8 mouse cellular contexts compared by ENCODE assay signal in the genomic region with DNA sequence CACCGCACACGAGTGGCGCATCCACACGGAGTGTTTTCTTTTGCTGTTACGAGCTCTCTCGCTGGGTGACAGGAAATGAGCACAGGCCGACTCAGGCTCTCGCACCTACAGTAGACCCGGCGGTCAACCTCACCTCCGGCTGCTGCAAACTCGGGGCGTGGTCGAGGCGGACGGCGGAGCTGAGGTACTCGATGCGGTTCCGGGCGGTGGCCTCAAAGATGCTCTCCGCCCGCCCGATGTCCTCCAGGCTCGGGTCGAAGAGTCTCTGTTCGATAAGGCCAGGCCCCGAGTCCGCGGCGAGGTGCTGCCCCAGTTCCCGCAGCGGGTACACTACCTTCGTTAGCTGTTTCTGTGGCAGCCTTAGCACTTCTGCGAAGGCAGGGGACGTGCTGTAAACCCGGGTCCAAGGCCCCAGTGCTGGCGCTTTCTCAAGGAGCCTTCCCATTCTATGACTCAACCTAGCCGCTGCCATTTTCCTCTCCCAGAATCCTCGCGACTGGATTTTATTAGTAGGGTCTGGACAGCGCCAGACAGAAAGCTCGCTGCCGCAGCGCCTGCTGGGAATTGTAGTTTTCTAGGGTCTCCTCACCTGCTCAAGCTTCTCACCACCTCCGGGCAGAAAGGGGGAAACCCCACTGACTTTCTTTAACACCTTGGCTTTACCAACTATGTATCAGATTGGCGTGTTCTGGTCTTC. TPM values are rescaled to one million over a fixed set of nuclear protein-coding genes. Genes with fewer than 3 reads are reported as not detected.
DNase-seq lines count a peak whose midpoint lies in the region; ATAC-seq and TF ChIP-seq lines count a peak whose summit lies in the region.

Gene Gtpbp8, minus strand, starts transcription at position 498 of the 697 bp plus-strand sequence.

- DNase-seq in ES-E14 (ENCODE audit: low read depth, low spot score), result peak; percentile 82
- peak; percentile 88 for DNase-seq in cerebellum, adult 11-12 months
- DNase-seq in heart, postnatal 36 days, result peak; percentile 79 to 81
- DNase-seq in layer of hippocampus, adult 2 months (ENCODE audit: low spot score in 2 of 2), result peak; percentile 85 to 89
- peak; percentile 95 for DNase-seq in lung, embryonic 14.5 days
- DNase-seq in thymus, adult 2 months, result peak; percentile 83

- no peaks in the 10 kb centered on the region; the same call in 1 of the 2 replicates for H3K36me3 ChIP-seq in ES-E14 (ENCODE audit: control insufficient read depth, insufficient read depth, low read length, poor library complexity, severe bottlenecking)
- peaks cover 6% of the 10 kb centered on the region for H3K36me3 ChIP-seq in forebrain, embryonic 16.5 days (ENCODE audit: control insufficient read depth, insufficient read depth)
- peaks cover 13% of the 10 kb centered on the region for H3K36me3 ChIP-seq in lung, embryonic 14.5 days (ENCODE audit: insufficient read depth)
- peaks cover 4% of the 10 kb centered on the region; the same call in 1 of the 2 replicates for H3K36me3 ChIP-seq in thymus, adult 2 months (ENCODE audit: control insufficient read depth, insufficient read depth, low read length)

- H3K27ac ChIP-seq in ES-E14 (ENCODE audit: insufficient read depth, low read depth, low read length, poor library complexity, severe bottlenecking), result no peak within 1 kb of the TSS
- H3K27ac ChIP-seq in forebrain, embryonic 16.5 days (ENCODE audit: low read length), result peak within 1 kb of the TSS; percentile 97
- peak within 1 kb of the TSS; percentile 98 for H3K27ac ChIP-seq in layer of hippocampus, adult 2 months
- H3K27ac ChIP-seq in lung, embryonic 14.5 days (ENCODE audit: low read depth), result peak within 1 kb of the TSS; percentile 97
- peak within 1 kb of the TSS; percentile 90 for H3K27ac ChIP-seq in olfactory bulb, adult 2 months (ENCODE audit: insufficient read depth, low read depth, low read length)
- H3K27ac ChIP-seq in thymus, adult 2 months (ENCODE audit: control insufficient read depth, insufficient read depth, low read length), result peak within 1 kb of the TSS; percentile 40

- no peaks in the 10 kb centered on the region for H3K27me3 ChIP-seq in forebrain, embryonic 16.5 days (replicated peaks; ENCODE audit: control insufficient read depth, insufficient read depth, low read length)
- H3K27me3 ChIP-seq in lung, embryonic 14.5 days (ENCODE audit: insufficient read depth, low read length), result no peaks in the 10 kb centered on the region
- no peaks in the 10 kb centered on the region for H3K27me3 ChIP-seq in thymus, adult 2 months (ENCODE audit: control insufficient read depth, insufficient read depth, low read length)

- peak within 1 kb of the TSS; percentile 87 for H3K9ac ChIP-seq in ES-E14 (ENCODE audit: insufficient read depth, low read depth, low read length, poor library complexity, severe bottlenecking)
- peak within 1 kb of the TSS; percentile 93 for H3K9ac ChIP-seq in forebrain, embryonic 16.5 days (replicated peaks; ENCODE audit: low read depth, low read length)
- peak within 1 kb of the TSS; percentile 90 for H3K9ac ChIP-seq in lung, embryonic 14.5 days

- peak; percentile 97 for ATAC-seq in forebrain, embryonic 16.5 days
- ATAC-seq in lung, embryonic 14.5 days (ENCODE audit: insufficient read depth), result peak; percentile 96

- in situ Hi-C loops in ES-E14 (cut with MboI; ENCODE audit: low sequenced_read_pairs in 2 of 2, unreplicated experiment in 2 of 2), result no loop called here

- no peak for TF ChIP-seq CTCF in layer of hippocampus, adult 2 months (conservative IDR thresholded peaks at IDR 0.05)
- no peak for TF ChIP-seq CTCF in lung, embryonic 14.5 days (IDR thresholded peaks at IDR 0.05; ENCODE audit: low read depth)
- TF ChIP-seq CTCF in olfactory bulb, adult 2 months (IDR thresholded peaks at IDR 0.05; ENCODE audit: insufficient read depth, low read depth, low read length), result no peak
- TF ChIP-seq CTCF in thymus, adult 2 months (IDR thresholded peaks at IDR 0.05; ENCODE audit: borderline replicate concordance, control insufficient read depth, extremely low read depth, insufficient read depth, low read length, poor library complexity), result no peak

- intact Hi-C loops in heart, postnatal 36 days (cut with DNase I), result loop anchor here (10.0 kb wide), 1 partner anchor 1749 kb away; the partner anchor contains the start of gene Nectin3

- peak within 1 kb of the TSS; percentile 93 for H3K4me2 ChIP-seq in forebrain, embryonic 16.5 days (ENCODE audit: low read length)
- H3K4me2 ChIP-seq in lung, embryonic 14.5 days, result peak within 1 kb of the TSS; percentile 75

- H3K4me1 ChIP-seq in ES-E14 (ENCODE audit: control insufficient read depth in 2 of 2, insufficient read depth in 2 of 2, low read length in 2 of 2, poor library complexity in 1 of 2), result no peaks in the 10 kb centered on the region
- peaks cover 16% of the 10 kb centered on the region for H3K4me1 ChIP-seq in forebrain, embryonic 16.5 days (replicated peaks; ENCODE audit: control insufficient read depth, insufficient read depth, low read length)
- no peaks in the 10 kb centered on the region; the same call in 1 of the 2 replicates for H3K4me1 ChIP-seq in lung, embryonic 14.5 days (ENCODE audit: insufficient read depth)
- H3K4me1 ChIP-seq in olfactory bulb, adult 2 months (ENCODE audit: control insufficient read depth, insufficient read depth, low read length), result no peaks in the 10 kb centered on the region
- H3K4me1 ChIP-seq in thymus, adult 2 months (replicated peaks; ENCODE audit: control insufficient read depth, insufficient read depth, low read length), result peaks cover 6% of the 10 kb centered on the region; the same call in 1 of the 2 replicates

- no peaks in the 10 kb centered on the region for H3K9me3 ChIP-seq in ES-E14 (ENCODE audit: control insufficient read depth, insufficient read depth, low read depth, low read length)
- H3K9me3 ChIP-seq in forebrain, embryonic 16.5 days (ENCODE audit: control insufficient read depth, low read length), result no peaks in the 10 kb centered on the region
- H3K9me3 ChIP-seq in lung, embryonic 14.5 days (ENCODE audit: low read depth, low read length), result no peaks in the 10 kb centered on the region

- H3K4me3 ChIP-seq in ES-E14 (ENCODE audit: insufficient read depth in 1 of 2, low read depth in 1 of 2, low read length in 2 of 2, poor library complexity in 1 of 2, severe bottlenecking in 1 of 2), result peak within 1 kb of the TSS; percentile 87 to 94
- peak within 1 kb of the TSS; percentile 82 for H3K4me3 ChIP-seq in forebrain, embryonic 16.5 days (replicated peaks; ENCODE audit: low read length)
- H3K4me3 ChIP-seq in layer of hippocampus, adult 2 months, result peak within 1 kb of the TSS; percentile 75
- peak within 1 kb of the TSS; percentile 83 for H3K4me3 ChIP-seq in lung, embryonic 14.5 days (ENCODE audit: low read depth, low read length)
- H3K4me3 ChIP-seq in olfactory bulb, adult 2 months (ENCODE audit: insufficient read depth, low read depth, low read length), result peak within 1 kb of the TSS; percentile 75
- H3K4me3 ChIP-seq in thymus, adult 2 months (ENCODE audit: control insufficient read depth, insufficient read depth, low read length), result peak within 1 kb of the TSS; percentile 82

- TF ChIP-seq POLR2A in olfactory bulb, adult 2 months (IDR thresholded peaks at IDR 0.05; ENCODE audit: insufficient read depth, low read depth, low read length), result no peak; the same call in 1 of the 2 replicates
- TF ChIP-seq POLR2A in thymus, adult 2 months (IDR thresholded peaks at IDR 0.05; ENCODE audit: control insufficient read depth, extremely low read depth, insufficient read depth, low read length, poor library complexity), result peak; percentile 53; the same call in 1 of the 2 replicates

- under 1% methylated on average over 47 of the region's 47 CpGs for WGBS in forebrain, embryonic 16.5 days
- WGBS in lung, embryonic 14.5 days, result under 1% methylated on average over 47 of the region's 47 CpGs
- under 1% methylated on average over 47 of the region's 47 CpGs for WGBS in olfactory bulb, adult 2 months
- WGBS in thymus, adult 2 months, result under 1% methylated on average over 47 of the region's 47 CpGs

TF ChIP-seq in ES-E14, 5 proteins besides CTCF, POLR2A, EP300 and RAD21:
- no peak for TF ChIP-seq ZC3H11A (IDR thresholded peaks at IDR 0.05; ENCODE audit: borderline replicate concordance, low read depth, low read length)
- TF ChIP-seq CHD2 (IDR thresholded peaks at IDR 0.05; ENCODE audit: low read depth, low read length), result no peak
- no peak for TF ChIP-seq MAFK (IDR thresholded peaks at IDR 0.05; ENCODE audit: insufficient read depth, low read depth, low read length)
- TF ChIP-seq ZNF384 (IDR thresholded peaks at IDR 0.05; ENCODE audit: low read depth, low read length), result no peak
- peak; percentile 98 for TF ChIP-seq HCFC1 (IDR thresholded peaks at IDR 0.05; ENCODE audit: borderline replicate concordance, insufficient read depth, low read length)

RNA-seq across cellular contexts. Expression of gene Gtpbp8, which starts in this region (rescaled TPM):
- total RNA-seq in ES-E14 (2012; rRNA removed), result 7.1 and 8.7 TPM in 2 replicates
- 35.9 and 38.5 TPM in 2 replicates for polyA plus RNA-seq in forebrain, embryonic 16.5 days (2015; fragmentation: Nextera tagmentation; extraction: Ambion mirVana)
- total RNA-seq in heart, postnatal 36 days (2021), result 10 to 100 TPM; 10.1 to 10.2 TPM
- total RNA-seq in layer of hippocampus, adult 2 months (2021), result 10 to 100 TPM; 29.6 to 31.9 TPM
- 30.1 and 31.8 TPM in 2 replicates for polyA plus RNA-seq in lung, embryonic 14.5 days (2014; fragmentation: Nextera tagmentation; extraction: Ambion mirVana)
- not detected in 2 replicates for polyA plus RNA-seq in olfactory bulb, adult 2 months (2012; ENCODE audit: insufficient read depth, insufficient read length, low replicate concordance, missing spikeins)
- 5.1 and 5.4 TPM in 2 replicates for polyA plus RNA-seq in thymus, adult 2 months (2012; rRNA removed)
